Mouse (Mus musculus): ENCODE measurements around the gene Suco.

The Suco gene

GRCm38 (mm10) chr1:161788339-161788738, 88.1 kb downstream of the Suco start, which contains the start of gene Fasl:
Gene Fasl (minus strand): TSS chr1:161788495.
- no peak for DNase-seq (ENCODE audit: low spot score)

- DNase-seq (ENCODE audit: low spot score), result no peak
These were observed 93.8 kb downstream of the Suco start for GRCm38 (mm10) chr1:161782725-161783124.

- no peak for DNase-seq (ENCODE audit: low spot score)
These were observed 94.9 kb downstream of the Suco start for GRCm38 (mm10) chr1:161781594-161781993.

- DNase-seq (ENCODE audit: low spot score), result no peak
These were observed 97.4 kb downstream of the Suco start for GRCm38 (mm10) chr1:161779057-161779456.

- DNase-seq (ENCODE audit: low spot score), result no peak
These were observed 101.3 kb downstream of the Suco start for GRCm38 (mm10) chr1:161775151-161775550.

- peak; percentile 39 for DNase-seq (ENCODE audit: low spot score)
These were observed 105.2 kb downstream of the Suco start for GRCm38 (mm10) chr1:161771293-161771692.

- DNase-seq (ENCODE audit: low spot score), result no peak
These were observed 107.2 kb downstream of the Suco start for GRCm38 (mm10) chr1:161769329-161769728.

GRCm38 (mm10) chr1:161767101-161767524, 109.4 kb downstream of the Suco start:
- peak; percentile 46 for DNase-seq (ENCODE audit: low spot score)

GRCm38 (mm10) chr1:161766656-161767055, 109.8 kb downstream of the Suco start:
- DNase-seq (ENCODE audit: low spot score), result peak; percentile 81
